Mouse (Mus musculus): Measurements from ENCODE around the gene Slc9a9. TPM values are rescaled to one million over a fixed set of nuclear protein-coding genes. Genes with fewer than 3 reads are reported as not detected.
"Not testable (repeated sequence)": the region's sequence is repeated elsewhere in the genome, so short reads cannot be mapped to it uniquely, and the experiment has no call there.

Slc9a9 gene
- polyA plus RNA-seq, 1 experiment = 4.4 TPM

- no peaks in the 10 kb centered on the region for H3K79me3 ChIP-seq (ENCODE audit: low read depth)
- H3ac ChIP-seq (ENCODE audit: control insufficient read depth, insufficient read length, low read depth) = no peak overlapping the region
- H3K27me3 ChIP-seq (ENCODE audit: control insufficient read depth, insufficient read depth, insufficient read length) = no peaks in the 10 kb centered on the region
- H3K79me2 ChIP-seq (ENCODE audit: control insufficient read depth, insufficient read depth) = no peaks in the 10 kb centered on the region
- H3K36me3 ChIP-seq (ENCODE audit: control insufficient read depth, insufficient read depth) = no peaks in the 10 kb centered on the region
- no peak overlapping the region for H3K4me3 ChIP-seq (ENCODE audit: insufficient read depth, poor library complexity, severe bottlenecking)
- TF ChIP-seq CEBPB (IDR thresholded peaks at IDR 0.05; ENCODE audit: low read depth) (no peak), CTCF (IDR thresholded peaks at IDR 0.05; ENCODE audit: control insufficient read depth, insufficient read depth, insufficient read length) (no peak), MYOD1 (IDR thresholded peaks at IDR 0.05; ENCODE audit: control insufficient read depth, insufficient read length, low read depth) (no peak), FOSL1 (IDR thresholded peaks at IDR 0.05; ENCODE audit: insufficient read depth, low read length, poor library complexity, severe bottlenecking) (no peak), USF1 (IDR thresholded peaks at IDR 0.05; ENCODE audit: low read depth) (no peak)
These were observed 40.8 kb upstream of the Slc9a9 start for GRCm38 (mm10) chr9:94628948-94629347.

GRCm38 (mm10) chr9:94634275-94634674 is 35.4 kb upstream of the Slc9a9 start:
- H3K27me3 ChIP-seq (ENCODE audit: control insufficient read depth, insufficient read depth, insufficient read length); H3K36me3 ChIP-seq (ENCODE audit: control insufficient read depth, insufficient read depth); H3K4me3 ChIP-seq (ENCODE audit: insufficient read depth, poor library complexity, severe bottlenecking); H3K79me3 ChIP-seq (ENCODE audit: low read depth); H3K79me2 ChIP-seq (ENCODE audit: control insufficient read depth, insufficient read depth); H3ac ChIP-seq (ENCODE audit: control insufficient read depth, insufficient read length, low read depth): not testable (repeated sequence)

GRCm38 (mm10) chr9:94645631-94646030 is 24.1 kb upstream of the Slc9a9 start:
- Histone ChIP-seq H3K79me3 (ENCODE audit: low read depth) (no peaks in the 10 kb centered on the region), H3K4me3 (ENCODE audit: insufficient read depth, poor library complexity, severe bottlenecking) (no peak overlapping the region), H3ac (ENCODE audit: control insufficient read depth, insufficient read length, low read depth) (no peak overlapping the region), H3K79me2 (ENCODE audit: control insufficient read depth, insufficient read depth) (no peaks in the 10 kb centered on the region), H3K27me3 (ENCODE audit: control insufficient read depth, insufficient read depth, insufficient read length) (no peaks in the 10 kb centered on the region), H3K36me3 (ENCODE audit: control insufficient read depth, insufficient read depth) (no peaks in the 10 kb centered on the region)
- TF ChIP-seq MYOG (IDR thresholded peaks at IDR 0.05; ENCODE audit: control insufficient read depth, extremely low read depth, insufficient read length) (no peak), USF1 (IDR thresholded peaks at IDR 0.05; ENCODE audit: low read depth) (no peak), MAX (IDR thresholded peaks at IDR 0.05) (no peak), MYOD1 (IDR thresholded peaks at IDR 0.05; ENCODE audit: control insufficient read depth, insufficient read length, low read depth) (no peak), FOSL1 (IDR thresholded peaks at IDR 0.05; ENCODE audit: insufficient read depth, low read length, poor library complexity, severe bottlenecking) (no peak), CEBPB (IDR thresholded peaks at IDR 0.05; ENCODE audit: low read depth) (no peak), CTCF (IDR thresholded peaks at IDR 0.05; ENCODE audit: control insufficient read depth, insufficient read depth, insufficient read length) (no peak)

GRCm38 (mm10) chr9:94647425-94647824 is 22.3 kb upstream of the Slc9a9 start:
- Histone ChIP-seq H3K36me3 (ENCODE audit: control insufficient read depth, insufficient read depth) (no peaks in the 10 kb centered on the region), H3ac (ENCODE audit: control insufficient read depth, insufficient read length, low read depth) (no peak overlapping the region), H3K79me2 (ENCODE audit: control insufficient read depth, insufficient read depth) (no peaks in the 10 kb centered on the region), H3K4me3 (ENCODE audit: insufficient read depth, poor library complexity, severe bottlenecking) (no peak overlapping the region), H3K27me3 (ENCODE audit: control insufficient read depth, insufficient read depth, insufficient read length) (no peaks in the 10 kb centered on the region), H3K79me3 (ENCODE audit: low read depth) (no peaks in the 10 kb centered on the region)
- no peak for TF ChIP-seq CEBPB (IDR thresholded peaks at IDR 0.05; ENCODE audit: low read depth)
- no peak for TF ChIP-seq FOSL1 (IDR thresholded peaks at IDR 0.05; ENCODE audit: insufficient read depth, low read length, poor library complexity, severe bottlenecking)

GRCm38 (mm10) chr9:94649991-94650390 is 19.7 kb upstream of the Slc9a9 start:
- no peak overlapping the region for H3ac ChIP-seq (ENCODE audit: control insufficient read depth, insufficient read length, low read depth)
- no peaks in the 10 kb centered on the region for H3K36me3 ChIP-seq (ENCODE audit: control insufficient read depth, insufficient read depth)
- H3K79me3 ChIP-seq (ENCODE audit: low read depth) = no peaks in the 10 kb centered on the region
- TF ChIP-seq MYOD1 (IDR thresholded peaks at IDR 0.05; ENCODE audit: control insufficient read depth, insufficient read length, low read depth) (no peak), MYOG (IDR thresholded peaks at IDR 0.05; ENCODE audit: control insufficient read depth, extremely low read depth, insufficient read length) (no peak), USF1 (IDR thresholded peaks at IDR 0.05; ENCODE audit: low read depth) (no peak), CTCF (IDR thresholded peaks at IDR 0.05; ENCODE audit: control insufficient read depth, insufficient read depth, insufficient read length) (no peak), CEBPB (IDR thresholded peaks at IDR 0.05; ENCODE audit: low read depth) (no peak), FOSL1 (IDR thresholded peaks at IDR 0.05; ENCODE audit: insufficient read depth, low read length, poor library complexity, severe bottlenecking) (no peak), MAX (IDR thresholded peaks at IDR 0.05) (no peak)
- no peak overlapping the region for H3K4me3 ChIP-seq (ENCODE audit: insufficient read depth, poor library complexity, severe bottlenecking)
- H3K27me3 ChIP-seq (ENCODE audit: control insufficient read depth, insufficient read depth, insufficient read length) = no peaks in the 10 kb centered on the region
- H3K79me2 ChIP-seq (ENCODE audit: control insufficient read depth, insufficient read depth) = no peaks in the 10 kb centered on the region

- H3K27me3 ChIP-seq (ENCODE audit: control insufficient read depth, insufficient read depth, insufficient read length) = no peaks in the 10 kb centered on the region
- no peak for TF ChIP-seq CTCF (IDR thresholded peaks at IDR 0.05; ENCODE audit: control insufficient read depth, insufficient read depth, insufficient read length)
- no peak for TF ChIP-seq CEBPB (IDR thresholded peaks at IDR 0.05; ENCODE audit: low read depth)
- no peak for TF ChIP-seq USF1 (IDR thresholded peaks at IDR 0.05; ENCODE audit: low read depth)
- TF ChIP-seq MAX (IDR thresholded peaks at IDR 0.05) = no peak
- no peak for TF ChIP-seq MYOG (IDR thresholded peaks at IDR 0.05; ENCODE audit: control insufficient read depth, extremely low read depth, insufficient read length)
- TF ChIP-seq FOSL1 (IDR thresholded peaks at IDR 0.05; ENCODE audit: insufficient read depth, low read length, poor library complexity, severe bottlenecking) = no peak
- no peak for TF ChIP-seq MYOD1 (IDR thresholded peaks at IDR 0.05; ENCODE audit: control insufficient read depth, insufficient read length, low read depth)
- H3K36me3 ChIP-seq (ENCODE audit: control insufficient read depth, insufficient read depth) = no peaks in the 10 kb centered on the region
- H3K79me3 ChIP-seq (ENCODE audit: low read depth) = no peaks in the 10 kb centered on the region
- H3K4me3 ChIP-seq (ENCODE audit: insufficient read depth, poor library complexity, severe bottlenecking) = no peak overlapping the region
- no peaks in the 10 kb centered on the region for H3K79me2 ChIP-seq (ENCODE audit: control insufficient read depth, insufficient read depth)
- H3ac ChIP-seq (ENCODE audit: control insufficient read depth, insufficient read length, low read depth) = no peak overlapping the region
These were observed 16.5 kb upstream of the Slc9a9 start for GRCm38 (mm10) chr9:94653198-94653597.

All from C2C12 (cell line).